Mouse (Mus musculus) retina, postnatal 7 days (tissue): ENCODE measurements around the gene Hoxb8.

ENCODE experiments used
- DNase-seq: peaks from one replicate; pipeline ENCODE4 v3.0.0-alpha.2; 2012; ENCODE audit warnings: low read depth, low spot score

The Hoxb8 gene

GRCm38 (mm10) chr11:96332618-96333032 is 50.9 kb downstream of the Hoxb8 start:
- no peak for DNase-seq

- DNase-seq, result no peak
Measured at GRCm38 (mm10) chr11:96333241-96334001, 51.7 kb downstream of the Hoxb8 start.

GRCm38 (mm10) chr11:96334002-96334364 is 52.3 kb downstream of the Hoxb8 start:
- no peak for DNase-seq
